Mouse (Mus musculus) T-cell, adult 2 months (primary cell): ENCODE measurements around the gene Vash1.
A peak's percentile ranks its signal among the peaks of the same experiment; 100 is the strongest.

Experiments
- DNase-seq: peaks from one replicate; pipeline ENCODE4 v3.0.0; 2022; ENCODE audit warnings: low spot score

The Vash1 gene

GRCm38 (mm10) chr12:86678591-86679545 lies at the start of gene Vash1:
Gene Vash1 (plus strand): TSS chr12:86678700.
- DNase-seq, result peak; percentile 23

GRCm38 (mm10) chr12:86628783-86629172 lies 49.7 kb upstream of the Vash1 start:
- no peak for DNase-seq

- DNase-seq, result no peak
Observed at GRCm38 (mm10) chr12:86641763-86642162, 36.7 kb upstream of the Vash1 start.

DNA sequence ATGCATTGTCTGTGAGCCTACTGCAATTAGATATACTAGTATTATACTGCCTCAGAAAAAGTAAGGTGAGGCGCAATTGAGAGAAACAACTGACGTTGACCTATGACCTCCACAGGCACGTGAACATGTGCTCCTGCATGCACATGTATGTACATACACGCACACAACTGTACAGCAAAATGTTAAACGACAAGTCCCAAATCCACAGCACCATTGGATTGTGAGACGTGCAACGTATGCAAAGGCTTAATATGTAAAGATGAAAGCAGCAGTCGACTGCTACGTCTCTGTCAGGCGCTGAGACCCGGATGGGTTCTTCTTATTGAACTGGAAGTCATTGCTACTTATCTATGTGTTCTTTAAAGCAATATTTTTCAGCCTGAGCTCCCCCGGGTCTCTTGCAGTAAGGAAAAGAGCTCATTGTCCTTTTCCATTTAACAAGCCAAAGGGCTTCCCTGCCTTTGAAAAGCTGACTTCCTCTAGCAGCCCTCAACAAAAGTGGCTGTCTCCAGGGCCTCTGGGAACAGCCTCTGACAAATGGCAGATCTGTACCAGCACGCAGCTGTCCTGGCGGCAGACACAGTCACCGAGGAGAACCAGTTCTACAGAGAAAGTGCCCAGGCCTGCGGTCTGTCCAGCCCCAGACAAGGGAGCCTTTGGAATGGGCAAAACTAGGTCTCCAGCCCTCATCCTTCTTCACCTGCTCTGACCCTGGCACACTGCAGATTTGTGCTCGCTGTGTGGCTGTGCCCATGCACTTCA lies 33.8 kb upstream of the Vash1 start:
- DNase-seq, result no peak

- no peak for DNase-seq
Observed at GRCm38 (mm10) chr12:86645494-86645893, 33.0 kb upstream of the Vash1 start.

DNA sequence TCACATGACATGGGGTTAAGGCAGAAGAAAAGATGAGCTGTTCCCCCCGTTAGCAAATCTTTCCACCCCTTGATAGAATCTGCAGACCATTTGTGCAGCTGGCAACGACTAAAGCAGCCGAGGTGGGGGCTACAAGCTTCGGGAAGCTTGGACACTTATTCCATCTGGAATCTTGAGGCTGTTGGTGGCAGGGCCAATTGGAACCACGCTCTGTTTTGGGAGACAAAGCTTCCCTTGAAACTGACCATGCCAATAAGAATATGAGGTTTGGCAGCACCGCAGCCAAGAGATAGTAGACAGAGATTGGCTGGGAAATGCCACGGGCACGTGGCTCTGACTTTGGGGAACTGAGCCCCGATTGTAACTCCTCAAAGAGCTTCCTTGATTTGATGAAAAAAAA lies 31.7 kb upstream of the Vash1 start:
- no peak for DNase-seq

GRCm38 (mm10) chr12:86647279-86647678 lies 31.2 kb upstream of the Vash1 start:
- DNase-seq, result no peak

GRCm38 (mm10) chr12:86647736-86648135 lies 30.8 kb upstream of the Vash1 start:
- no peak for DNase-seq

GRCm38 (mm10) chr12:86648489-86648888 lies 30.0 kb upstream of the Vash1 start:
- DNase-seq, result no peak

DNA sequence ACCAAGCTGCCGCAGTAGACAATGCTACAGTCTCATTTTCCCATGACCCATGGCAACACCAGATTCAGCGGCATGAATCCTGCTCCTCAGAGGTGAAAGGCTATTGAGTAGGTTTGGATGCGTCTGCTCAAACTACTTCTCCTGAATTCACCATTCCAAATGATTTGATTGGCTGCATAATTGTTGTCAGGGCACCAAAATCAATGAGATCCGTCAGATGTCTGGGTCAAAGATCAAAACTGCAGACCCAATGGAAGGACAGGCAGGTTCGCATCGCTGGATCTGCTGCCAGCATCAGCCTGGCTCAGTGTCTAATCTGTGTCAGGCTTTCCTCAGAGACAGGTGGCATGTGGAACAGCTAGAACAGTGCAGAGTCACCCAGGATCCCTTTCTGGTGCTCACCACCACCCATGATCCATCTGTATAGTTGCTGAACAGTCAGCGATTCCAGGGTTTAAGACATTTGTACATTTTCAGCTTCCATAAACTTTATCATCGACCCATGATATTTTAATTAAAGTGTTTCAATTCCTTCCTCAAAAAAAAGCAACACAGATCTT lies 27.1 kb upstream of the Vash1 start:
- DNase-seq, result no peak

GRCm38 (mm10) chr12:86652570-86653041 lies 25.9 kb upstream of the Vash1 start:
- DNase-seq, result no peak

GRCm38 (mm10) chr12:86659447-86659968 lies 19.0 kb upstream of the Vash1 start:
- no peak for DNase-seq

- DNase-seq, result no peak
Observed at GRCm38 (mm10) chr12:86660466-86660865, 18.0 kb upstream of the Vash1 start.

DNA sequence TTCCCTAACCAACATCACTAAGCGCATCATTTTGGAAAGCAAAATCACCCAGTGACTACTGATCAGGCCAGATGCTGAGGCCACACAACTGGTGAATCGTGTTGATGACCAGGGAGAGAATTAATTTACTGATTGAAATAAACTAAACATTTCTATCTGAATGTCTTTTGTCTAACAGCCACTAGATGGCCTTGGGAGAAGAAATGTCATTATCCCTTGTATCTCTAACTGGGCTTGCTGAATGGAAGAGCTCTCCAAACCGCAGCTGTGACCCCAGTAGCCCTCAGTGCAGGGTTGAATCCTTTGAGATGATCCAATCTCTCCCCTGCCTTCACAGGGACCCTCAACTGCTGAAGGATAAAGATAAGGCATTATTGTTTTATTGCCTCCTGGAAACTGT lies 12.8 kb upstream of the Vash1 start:
- no peak for DNase-seq

GRCm38 (mm10) chr12:86668404-86668803 lies 10.1 kb upstream of the Vash1 start:
- no peak for DNase-seq

- no peak for DNase-seq
Observed at GRCm38 (mm10) chr12:86672105-86672504, 6.4 kb upstream of the Vash1 start.

GRCm38 (mm10) chr12:86672507-86672906 lies 6.0 kb upstream of the Vash1 start:
- no peak for DNase-seq

GRCm38 (mm10) chr12:86679546-86679930 lies 1.0 kb downstream of the Vash1 start:
- DNase-seq, result no peak

DNA sequence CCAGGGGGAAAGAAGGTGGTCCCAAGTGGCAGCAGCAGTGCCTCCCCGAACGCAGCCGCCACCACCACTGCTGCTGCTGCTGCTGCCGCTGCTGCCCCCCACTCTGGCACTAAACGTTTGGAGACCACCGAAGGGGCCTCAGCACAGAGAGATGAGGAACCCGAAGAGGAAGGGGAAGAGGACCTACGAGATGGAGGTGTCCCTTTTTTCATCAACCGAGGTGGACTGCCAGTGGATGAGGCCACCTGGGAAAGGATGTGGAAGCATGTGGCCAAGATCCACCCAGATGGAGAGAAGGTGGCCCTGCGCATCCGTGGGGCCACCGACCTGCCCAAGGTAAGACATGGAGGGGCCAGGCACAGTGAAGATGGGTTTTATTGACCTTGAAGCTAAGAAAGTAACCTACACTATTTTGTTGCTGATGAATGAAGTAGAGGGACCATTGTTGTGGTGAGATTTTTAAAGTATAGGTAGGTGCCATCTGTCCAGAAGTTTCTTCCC lies 1.5 kb downstream of the Vash1 start:
- DNase-seq, result no peak

DNA sequence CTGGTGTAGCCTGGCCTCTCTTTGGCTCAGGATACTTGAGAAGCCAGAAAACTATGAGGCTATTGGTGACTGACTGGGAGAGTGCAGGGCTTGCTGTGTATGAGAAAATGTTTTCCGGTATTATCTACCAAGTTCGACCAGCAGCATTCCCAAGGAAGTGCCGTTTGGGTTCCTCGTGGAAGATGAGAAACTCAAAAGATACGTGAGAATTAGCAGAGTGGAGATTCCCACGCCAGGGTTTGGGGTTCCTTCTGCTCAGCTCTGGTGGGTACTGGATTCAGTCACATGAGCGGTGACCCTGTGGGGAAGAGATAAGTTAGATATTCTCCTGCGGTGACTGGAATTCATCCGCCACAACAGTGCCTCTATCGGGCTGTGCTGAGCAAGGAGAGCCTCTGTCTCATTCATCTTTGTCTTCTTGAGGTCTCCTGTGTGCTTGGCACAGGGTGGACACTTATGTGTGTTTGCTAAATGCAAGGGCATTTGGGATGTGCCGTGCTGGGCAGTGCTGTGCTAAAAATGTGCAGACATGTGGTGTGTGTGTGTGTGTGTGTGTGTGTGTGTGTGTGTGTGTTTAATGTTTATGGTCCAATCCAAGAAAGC lies 2.2 kb downstream of the Vash1 start:
- no peak for DNase-seq

DNA sequence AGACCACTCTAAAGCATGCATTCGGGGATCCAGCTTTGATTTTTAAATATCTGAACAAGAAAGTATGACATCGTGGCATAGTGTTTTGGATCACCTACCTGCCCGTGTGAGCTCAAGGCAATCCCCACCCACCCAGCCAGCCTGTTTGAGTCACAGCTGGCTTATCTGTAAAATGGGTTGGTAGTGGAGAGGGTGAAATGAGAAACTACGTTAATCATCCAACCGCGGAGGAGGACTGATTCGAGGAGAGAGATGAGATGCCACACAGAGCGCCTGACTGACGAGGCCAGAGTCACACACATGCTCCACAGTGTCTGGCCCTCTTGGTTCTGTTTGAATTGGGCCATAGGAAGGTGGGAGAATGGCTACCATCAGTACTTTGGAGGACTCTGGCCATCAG lies 3.1 kb downstream of the Vash1 start:
- DNase-seq, result no peak

GRCm38 (mm10) chr12:86682178-86682577 lies 3.7 kb downstream of the Vash1 start:
- DNase-seq, result no peak
